Mouse (Mus musculus) layer of hippocampus, adult 8-10 months (tissue): ENCODE results near the gene Atf5. TPM values are rescaled to one million over a fixed set of nuclear protein-coding genes. Genes with fewer than 3 reads are reported as not detected.

Experiments used
- DNase-seq, 2 experiments: peaks; one replicate each; pipeline ENCODE4 v3.0.0; 2022; ENCODE audit warnings: low spot score in 2 of 2
- microRNA-seq, 2 experiments: library from miRNA; unstranded; fragments of <30 nt; microRNA quantifications; one replicate each; pipeline ENCODE4 v1.2.0; 2022
- total RNA-seq, 4 experiments: library from RNA; stranded (reverse); gene quantifications; 2 replicates each; pipeline ENCODE4 v1.2.4; 2022

Atf5 gene
- total RNA-seq, 4 experiments from 2014 or later = 23.3 to 36.1 (median 26.1) TPM

DNA sequence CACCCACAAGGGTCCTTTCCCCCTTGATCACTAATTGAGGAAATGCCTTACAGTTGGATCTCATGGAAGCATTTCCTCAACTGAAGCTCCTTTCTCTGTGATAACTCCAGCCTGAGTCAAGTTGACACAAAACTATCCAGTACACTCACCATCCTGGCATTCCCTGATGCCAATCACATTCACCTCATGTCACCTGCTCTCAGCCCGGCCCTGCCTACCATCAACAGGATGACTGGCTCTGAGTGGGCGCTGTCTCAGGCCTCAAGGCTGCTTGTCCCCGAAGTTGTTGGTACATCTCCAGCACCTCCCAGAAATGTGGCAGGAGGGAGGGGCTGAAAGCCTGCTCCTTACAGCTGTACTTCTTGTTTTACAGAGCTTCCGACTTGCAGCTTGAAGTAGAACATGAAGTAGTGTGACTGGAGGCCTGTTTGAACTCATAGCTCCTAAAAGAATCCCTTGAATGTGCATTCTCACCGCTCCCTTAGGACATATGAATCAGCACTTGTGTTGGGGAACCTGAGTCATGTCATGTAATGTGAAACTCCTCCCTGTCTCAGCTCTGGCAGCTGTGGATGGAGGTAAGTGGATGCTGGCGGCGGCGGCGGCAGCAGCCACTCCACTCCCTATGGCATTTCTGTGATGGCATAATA is 39.5 kb downstream of the Atf5 start:
- no peak for DNase-seq

DNA sequence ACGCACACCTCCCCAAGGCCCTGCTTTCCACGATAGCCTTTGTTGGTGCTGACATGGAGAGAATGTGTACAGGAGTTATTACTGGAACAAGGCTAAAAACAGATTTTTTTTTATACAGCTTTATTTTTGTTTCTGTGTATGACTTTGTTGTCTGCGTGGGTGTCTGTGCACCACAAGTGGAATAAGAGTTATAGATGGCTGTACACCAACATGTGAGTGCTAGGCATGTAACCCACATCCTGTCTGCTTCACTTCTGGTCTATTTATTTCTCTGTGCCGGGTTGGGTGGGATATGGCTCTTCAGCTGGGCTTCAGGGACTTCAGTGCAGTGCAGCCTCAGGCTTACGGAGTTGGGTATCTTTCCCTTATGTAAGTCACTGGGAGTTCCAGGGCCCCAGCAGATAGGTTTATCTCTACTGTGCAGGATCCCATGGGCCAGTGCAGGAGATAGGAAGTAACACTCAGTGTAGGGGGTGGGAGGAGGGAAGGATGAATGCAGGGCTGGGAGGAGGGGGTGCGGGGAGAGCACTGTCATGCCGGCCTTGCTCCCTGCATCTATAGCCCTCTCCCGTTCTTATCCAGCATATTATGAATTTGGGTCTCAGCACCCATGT is 43.8 kb downstream of the Atf5 start:
- no peak for DNase-seq

DNA sequence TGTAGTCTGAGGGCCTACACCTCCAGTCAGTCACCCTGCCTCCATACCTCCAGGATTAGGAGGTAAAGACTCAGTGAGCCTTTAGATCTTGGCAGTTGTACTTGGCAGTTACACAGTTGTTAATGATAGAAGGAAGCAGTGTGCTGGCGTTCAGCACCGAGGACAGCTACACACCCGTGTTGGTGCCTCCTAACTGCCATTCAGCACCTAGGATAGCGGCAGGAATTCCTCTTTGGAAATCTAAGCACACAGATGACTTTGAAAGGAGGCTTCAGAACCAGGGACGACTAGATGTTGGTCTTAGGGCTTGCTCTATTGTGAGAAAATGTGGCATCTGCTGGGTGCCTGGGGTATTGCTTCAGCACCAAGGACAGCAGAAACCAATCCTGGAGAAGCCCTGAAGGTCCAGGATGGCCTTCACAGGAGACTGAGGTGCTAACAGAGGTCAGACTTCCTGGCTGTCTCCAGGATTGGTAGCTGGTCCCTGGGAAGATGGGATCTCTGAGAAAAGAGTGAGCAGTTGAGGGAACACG is 46.3 kb downstream of the Atf5 start:
- DNase-seq = no peak

DNA sequence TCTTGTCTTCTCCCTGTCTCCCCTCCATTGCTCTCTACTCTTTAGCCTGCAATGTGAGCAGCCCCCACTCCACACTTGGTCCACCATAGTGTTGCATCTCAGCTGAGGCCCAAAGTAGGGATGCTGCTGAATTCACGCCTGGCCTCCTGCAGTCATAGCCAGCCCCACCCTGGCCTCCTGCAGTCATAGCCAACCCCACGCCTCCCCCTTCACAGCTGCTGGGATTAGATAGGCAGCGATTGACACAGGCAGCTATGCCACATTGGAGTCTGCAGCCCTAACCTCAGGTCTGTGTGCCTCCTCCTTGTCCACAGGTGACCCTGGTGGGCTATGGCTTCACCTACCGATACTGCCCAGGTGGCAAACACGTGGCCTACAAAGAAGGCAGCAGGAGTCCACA is 48.3 kb downstream of the Atf5 start:
- no peak for DNase-seq

Small RNAs within 50 kb of the gene (microRNA-seq; reads per million reads assigned to microRNA genes)
- 0 reads per million in 2 experiments for gene Mir707

Other genes starting within 250 kb of the Atf5 start
- under 1 TPM in 1 of 4 experiments, not detected in 3; 0.65 TPM for gene Napsa, start 244.3 kb downstream of the Atf5 start, total RNA-seq
- 100 to 1,000 TPM; 133 to 157 (median 145) TPM for gene Kcnc3, start 226.0 kb downstream of the Atf5 start, total RNA-seq
- 10 to 100 TPM; 26.6 to 36.6 (median 32.8) TPM for gene Myh14, start 145.8 kb downstream of the Atf5 start, total RNA-seq
- not detected for gene Izumo2, start 107.9 kb downstream of the Atf5 start, total RNA-seq
- 10 to 100 TPM; 27.7 to 34.6 (median 33.7) TPM for gene Vrk3, start 68.2 kb downstream of the Atf5 start, total RNA-seq
- under 1 TPM; 0.31 to 0.70 (median 0.60) TPM for gene Zfp473, start 65.6 kb downstream of the Atf5 start, total RNA-seq
- gene Nup62, start 570 bp downstream of the Atf5 start, total RNA-seq = 10 to 100 TPM; 27.7 to 32.5 (median 30.2) TPM
- gene Il4i1, start 271 bp downstream of the Atf5 start, total RNA-seq = 10 to 100 TPM in 2 of 4 experiments, 1 to 10 TPM in 2; 2.7 to 12.2 (median 7.8) TPM
- gene Akt1s1, start 32.3 kb upstream of the Atf5 start, total RNA-seq = 10 to 100 TPM; 66.3 to 72.6 (median 71.0) TPM
- 10 to 100 TPM; 71.9 to 92.1 (median 73.8) TPM for gene Tbc1d17, start 32.4 kb upstream of the Atf5 start, total RNA-seq
- gene Pnkp, start 40.5 kb upstream of the Atf5 start, total RNA-seq = 10 to 100 TPM; 29.8 to 37.7 (median 32.4) TPM
- 100 to 1,000 TPM; 310 to 354 (median 329) TPM for gene Ptov1, start 53.1 kb upstream of the Atf5 start, total RNA-seq
- gene Med25, start 76.1 kb upstream of the Atf5 start, total RNA-seq = 100 to 1,000 TPM in 3 of 4 experiments, 10 to 100 TPM in 1; 89.6 to 111 (median 107) TPM
- gene Fuz, start 79.4 kb upstream of the Atf5 start, total RNA-seq = 10 to 100 TPM; 22.9 to 30.0 (median 26.7) TPM
- gene Ap2a1, start 112.8 kb upstream of the Atf5 start, total RNA-seq = 100 to 1,000 TPM; 274 to 323 (median 303) TPM
- gene Tsks, start 126.5 kb upstream of the Atf5 start, total RNA-seq = under 1 TPM; 0.37 to 0.85 (median 0.67) TPM
- gene Cpt1c, start 158.2 kb upstream of the Atf5 start, total RNA-seq = 100 to 1,000 TPM; 123 to 144 (median 137) TPM
- 100 to 1,000 TPM; 167 to 173 (median 172) TPM for gene Prmt1, start 169.9 kb upstream of the Atf5 start, total RNA-seq
- 10 to 100 TPM; 42.1 to 52.0 (median 45.0) TPM for gene Irf3, start 181.0 kb upstream of the Atf5 start, total RNA-seq
- gene Bcl2l12, start 182.1 kb upstream of the Atf5 start, total RNA-seq = 1 to 10 TPM; 2.3 to 6.1 (median 4.3) TPM
- gene Scaf1, start 199.7 kb upstream of the Atf5 start, total RNA-seq = 100 to 1,000 TPM; 163 to 173 (median 167) TPM
- gene Rras, start 201.3 kb upstream of the Atf5 start, total RNA-seq = 10 to 100 TPM; 13.7 to 16.8 (median 15.2) TPM
- 10 to 100 TPM; 72.9 to 75.3 (median 73.6) TPM for gene Prr12, start 236.2 kb upstream of the Atf5 start, total RNA-seq
- gene Nosip, start 245.8 kb upstream of the Atf5 start, total RNA-seq = 10 to 100 TPM; 42.2 to 53.5 (median 49.8) TPM
- gene Prrg2, start 246.0 kb upstream of the Atf5 start, total RNA-seq = 1 to 10 TPM; 6.5 to 7.6 (median 6.9) TPM